Mouse (Mus musculus): Measurements from ENCODE around the gene F11r. TPM values are rescaled to one million over a fixed set of nuclear protein-coding genes. Genes with fewer than 3 reads are reported as not detected.

F11r gene
- polyA plus RNA-seq, 2 experiments = 19.2 to 35.4 TPM

DNA sequence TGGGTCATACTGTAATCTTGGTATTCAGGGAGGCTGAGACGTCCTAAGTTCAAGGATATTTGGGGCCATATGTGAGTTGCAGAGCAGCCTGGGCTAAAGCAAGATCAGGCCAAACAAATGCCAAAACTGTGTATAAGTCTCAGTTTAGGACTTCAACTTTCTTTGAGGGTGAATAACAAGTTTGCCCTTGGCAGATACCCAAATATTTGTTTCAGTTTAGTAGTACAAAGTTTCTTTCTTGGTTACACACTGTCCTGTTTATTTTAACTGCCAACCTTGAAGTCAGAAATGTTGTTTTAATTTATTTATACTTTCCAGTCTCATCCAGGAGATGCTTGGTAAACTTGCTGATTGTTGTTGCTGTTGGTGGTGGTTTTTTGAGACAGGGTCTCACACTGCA, 1.4 kb upstream of the F11r start:
- DNase-seq (ENCODE audit: low spot score) = no peak
- 47% methylated on average over 1 of the region's 1 CpGs for WGBS
- Histone ChIP-seq H3K27me3 (ENCODE audit: control insufficient read depth, insufficient read depth, low read length) (peaks cover 20% of the 10 kb centered on the region; the same call in 1 of the 2 replicates), H3K4me2 (replicated peaks; ENCODE audit: low read depth, low read length, severe bottlenecking) (no peak overlapping the region), H3K27ac (replicated peaks; ENCODE audit: low read depth, low read length) (no peak overlapping the region), H3K9ac (ENCODE audit: low read depth, low read length, severe bottlenecking) (no peak overlapping the region), H3K4me1 (ENCODE audit: control insufficient read depth, insufficient read depth, low read length) (peaks cover 12% of the 10 kb centered on the region; the same call in 1 of the 2 replicates), H3K9me3 (ENCODE audit: control insufficient read depth, low read length) (no peaks in the 10 kb centered on the region), H3K4me3 (replicated peaks; ENCODE audit: low read length) (no peak overlapping the region), H3K36me3 (ENCODE audit: control insufficient read depth, insufficient read depth, low read length) (no peaks in the 10 kb centered on the region)
- no peak for TF ChIP-seq POLR2A (IDR thresholded peaks at IDR 0.05; ENCODE audit: borderline replicate concordance, extremely low read depth, insufficient read depth, insufficient read length)
- ATAC-seq (ENCODE audit: low FRiP score, low read depth) = no peak

DNA sequence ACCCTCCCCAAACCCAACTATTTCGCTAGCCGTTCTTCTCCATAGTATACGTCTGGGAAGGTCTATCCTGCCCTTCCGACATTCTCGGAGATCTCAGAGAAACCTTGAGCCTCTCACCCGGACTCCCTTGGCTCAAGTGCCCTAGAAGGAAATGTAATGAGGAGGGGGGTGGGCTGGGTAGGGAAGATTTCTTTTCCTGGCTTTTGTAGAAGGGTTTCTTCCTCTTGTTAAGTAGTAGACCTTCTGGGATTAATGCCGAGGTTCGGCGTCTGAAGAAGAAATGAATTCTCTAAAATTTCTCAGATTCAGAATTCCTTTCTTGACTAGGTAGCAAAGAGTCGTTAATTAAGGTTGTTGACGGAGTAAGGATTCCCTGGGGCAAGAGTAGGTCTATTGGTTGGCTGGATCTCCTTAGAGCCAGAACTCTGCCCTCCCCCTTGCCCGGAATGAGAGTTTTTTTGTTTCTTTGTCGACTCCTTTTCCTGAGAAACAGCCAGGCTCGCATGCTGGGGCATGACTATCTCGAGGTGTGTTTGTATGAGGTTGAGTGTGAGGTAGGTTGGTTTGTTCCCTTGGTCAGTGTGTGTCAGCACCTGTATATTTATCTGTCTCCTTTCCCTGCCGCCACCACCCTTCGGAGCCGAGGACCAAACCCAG, 807 bp downstream of the F11r start:
- H3K27me3 ChIP-seq (ENCODE audit: control insufficient read depth, insufficient read depth, low read length) = peaks cover 20% of the 10 kb centered on the region; the same call in 1 of the 2 replicates
- ATAC-seq (ENCODE audit: low FRiP score, low read depth) (no peak), DNase-seq (ENCODE audit: low spot score) (peak; percentile 38)
- peaks cover 12% of the 10 kb centered on the region; the same call in 1 of the 2 replicates for H3K4me1 ChIP-seq (ENCODE audit: control insufficient read depth, insufficient read depth, low read length)
- H3K36me3 ChIP-seq (ENCODE audit: control insufficient read depth, insufficient read depth, low read length) = no peaks in the 10 kb centered on the region
- no peak for TF ChIP-seq POLR2A (IDR thresholded peaks at IDR 0.05; ENCODE audit: borderline replicate concordance, extremely low read depth, insufficient read depth, insufficient read length)
- H3K9me3 ChIP-seq (ENCODE audit: control insufficient read depth, low read length) = no peaks in the 10 kb centered on the region
- peak overlapping the region; percentile 46 for H3K4me3 ChIP-seq (replicated peaks; ENCODE audit: low read length)
- H3K27ac ChIP-seq (replicated peaks; ENCODE audit: low read depth, low read length) = no peak overlapping the region
- peak overlapping the region; percentile 65 for H3K4me2 ChIP-seq (replicated peaks; ENCODE audit: low read depth, low read length, severe bottlenecking)
- WGBS = 4% methylated on average over 18 of the region's 18 CpGs
- H3K9ac ChIP-seq (ENCODE audit: low read depth, low read length, severe bottlenecking) = peak overlapping the region; percentile 45

DNA sequence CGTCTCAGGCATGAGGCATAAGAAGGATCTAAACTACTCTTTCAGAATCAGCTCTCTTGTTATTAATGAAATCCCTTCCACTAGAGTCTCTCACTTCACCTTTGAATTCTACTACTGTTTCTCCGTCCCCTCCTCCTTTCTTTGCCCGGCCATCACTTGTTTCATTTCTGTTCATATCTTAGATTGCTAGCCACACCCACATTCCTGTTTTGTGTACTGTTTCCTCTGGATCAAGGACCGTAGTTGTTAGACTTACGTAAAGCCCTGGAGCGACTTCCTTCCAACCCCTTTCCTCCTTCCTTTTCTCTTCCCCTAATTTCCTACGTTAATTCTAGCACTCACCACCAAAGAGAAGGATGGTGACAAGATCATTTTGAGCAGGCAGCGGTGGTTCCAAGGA, 1.7 kb downstream of the F11r start:
- Histone ChIP-seq H3K36me3 (ENCODE audit: control insufficient read depth, insufficient read depth, low read length) (no peaks in the 10 kb centered on the region), H3K4me2 (replicated peaks; ENCODE audit: low read depth, low read length, severe bottlenecking) (peak overlapping the region; percentile 65), H3K4me3 (replicated peaks; ENCODE audit: low read length) (peak overlapping the region; percentile 46), H3K9ac (ENCODE audit: low read depth, low read length, severe bottlenecking) (no peak overlapping the region), H3K9me3 (ENCODE audit: control insufficient read depth, low read length) (peaks cover 6% of the 10 kb centered on the region; the same call in 1 of the 2 replicates), H3K27ac (replicated peaks; ENCODE audit: low read depth, low read length) (no peak overlapping the region), H3K27me3 (ENCODE audit: control insufficient read depth, insufficient read depth, low read length) (peaks cover 20% of the 10 kb centered on the region; the same call in 1 of the 2 replicates), H3K4me1 (ENCODE audit: control insufficient read depth, insufficient read depth, low read length) (peaks cover 12% of the 10 kb centered on the region; the same call in 1 of the 2 replicates)
- 31% methylated on average over 8 of the region's 8 CpGs for WGBS
- DNase-seq (ENCODE audit: low spot score) (no peak), ATAC-seq (ENCODE audit: low FRiP score, low read depth) (no peak)
- no peak for TF ChIP-seq POLR2A (IDR thresholded peaks at IDR 0.05; ENCODE audit: borderline replicate concordance, extremely low read depth, insufficient read depth, insufficient read length)

- Histone ChIP-seq H3K27me3 (ENCODE audit: control insufficient read depth, insufficient read depth, low read length) (peaks cover 20% of the 10 kb centered on the region; the same call in 1 of the 2 replicates), H3K36me3 (ENCODE audit: control insufficient read depth, insufficient read depth, low read length) (no peaks in the 10 kb centered on the region), H3K4me3 (replicated peaks; ENCODE audit: low read length) (peak overlapping the region; percentile 46; the same call in 1 of the 2 replicates), H3K4me2 (replicated peaks; ENCODE audit: low read depth, low read length, severe bottlenecking) (peak overlapping the region; percentile 65), H3K9ac (ENCODE audit: low read depth, low read length, severe bottlenecking) (no peak overlapping the region), H3K4me1 (ENCODE audit: control insufficient read depth, insufficient read depth, low read length) (peaks cover 12% of the 10 kb centered on the region; the same call in 1 of the 2 replicates), H3K27ac (replicated peaks; ENCODE audit: low read depth, low read length) (no peak overlapping the region), H3K9me3 (ENCODE audit: control insufficient read depth, low read length) (peaks cover 6% of the 10 kb centered on the region; the same call in 1 of the 2 replicates)
- ATAC-seq (ENCODE audit: low FRiP score, low read depth) (no peak), DNase-seq (ENCODE audit: low spot score) (peak; percentile 60)
- no peak for TF ChIP-seq POLR2A (IDR thresholded peaks at IDR 0.05; ENCODE audit: borderline replicate concordance, extremely low read depth, insufficient read depth, insufficient read length)
- 31% methylated on average over 9 of the region's 9 CpGs for WGBS
Observed at GRCm38 (mm10) chr1:171440025-171440725, 2.8 kb downstream of the F11r start.
